Mouse (Mus musculus) liver, embryonic 11.5 days (tissue): ENCODE measurements around the gene Elmod3. TPM values are rescaled to one million over a fixed set of nuclear protein-coding genes. Genes with fewer than 3 reads are reported as not detected.
A peak's percentile ranks its signal among the peaks of the same experiment; 100 is the strongest.

ENCODE experiments used
- ATAC-seq: fragments of 200-750 bp; cut with Nextera tagmentation; replicated peaks from 2 replicates; pipeline ENCODE4 v1.8.0; 2017; ENCODE audit warnings: moderate number of reproducible peaks, mild to moderate bottlenecking, moderate TSS enrichment, moderate library complexity; ENCODE audit not compliant: low FRiP score
- DNase-seq: peaks from one replicate; pipeline ENCODE4 v3.0.0-alpha.2; 2017; ENCODE audit warnings: low spot score
- H3K27ac ChIP-seq: fragments of 300-500 bp; sonication (generic); 2 replicates; pipeline ENCODE4 v1.5.1; 2014; ENCODE audit warnings: mild to moderate bottlenecking, low read depth, low read length, control low read depth
- H3K27me3 ChIP-seq: fragments of 300-500 bp; sonication (generic); replicated peaks from 2 replicates; pipeline ENCODE4 v1.6.1; 2014; ENCODE audit warnings: low read length, mixed read lengths; ENCODE audit not compliant: control insufficient read depth, insufficient read depth
- H3K36me3 ChIP-seq: fragments of 300-500 bp; sonication (generic); 2 replicates; pipeline ENCODE4 v1.6.1; 2014; ENCODE audit warnings: mild to moderate bottlenecking, low read length, moderate library complexity, mixed read lengths; ENCODE audit not compliant: control insufficient read depth, insufficient read depth
- H3K4me1 ChIP-seq: fragments of 300-500 bp; sonication (generic); replicated peaks from 2 replicates; pipeline ENCODE4 v1.6.1; 2014; ENCODE audit warnings: low read length, mixed read lengths; ENCODE audit not compliant: control insufficient read depth, insufficient read depth
- H3K4me2 ChIP-seq: fragments of 300-500 bp; sonication (generic); 2 replicates; pipeline ENCODE4 v1.6.1; 2014; ENCODE audit warnings: mild to moderate bottlenecking, control low read depth, moderate library complexity
- H3K4me3 ChIP-seq: fragments of 300-500 bp; sonication (generic); 2 replicates; pipeline ENCODE4 v1.5.1; 2014; ENCODE audit warnings: low read depth, low read length, control low read depth
- H3K9ac ChIP-seq: fragments of 300-500 bp; sonication (generic); 2 replicates; pipeline ENCODE4 v1.6.1; 2014; ENCODE audit warnings: low read depth, low read length, control low read depth
- H3K9me3 ChIP-seq: fragments of 300-500 bp; sonication (generic); 2 replicates; pipeline ENCODE4 v1.6.1; 2016; ENCODE audit warnings: low read length, inconsistent platforms, mixed read lengths; ENCODE audit not compliant: control insufficient read depth
- WGBS: fragments of 180-500 bp; shearing (Covaris S2); extraction: QIAGEN DNeasy Blood & Tissue Kit; methylation state at CpG from one replicate; pipeline ENCODE4 v1.1.7; 2014; 5-methylcytosine and 5-hydroxymethylcytosine counted together
- polyA plus RNA-seq: library from polyadenylated mRNA; unstranded; fragments of >200 nt; fragmentation: Nextera tagmentation; extraction: Ambion mirVana; gene quantifications from 2 replicates; pipeline ENCODE4 v1.2.1, GENCODE M21; 2014

The Elmod3 gene
- polyA plus RNA-seq, 1 experiment from 2014 or later: 12.3 TPM

DNA sequence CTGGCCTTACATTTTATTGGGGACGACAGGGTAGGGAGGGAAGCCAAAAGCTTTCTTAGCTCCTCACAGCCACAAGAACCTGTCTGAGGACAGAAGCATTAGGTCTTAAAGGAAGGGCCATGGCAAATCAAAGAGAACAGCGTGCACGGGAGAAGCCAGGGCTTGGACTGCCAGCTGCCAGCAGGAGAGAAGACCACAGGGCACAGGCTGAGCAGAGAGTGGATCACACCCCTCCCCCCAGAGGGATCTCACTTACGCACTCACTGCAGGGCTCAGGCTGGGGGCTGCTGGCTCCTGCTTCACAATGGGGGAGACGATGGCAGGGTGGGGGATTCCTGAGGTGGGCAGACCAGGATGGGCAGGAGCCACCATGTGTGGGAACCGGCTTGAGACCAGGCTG lies 33.5 kb upstream of the Elmod3 start:
- no peaks in the 10 kb centered on the region for H3K27me3 ChIP-seq
- 81% methylated on average over 6 of the region's 6 CpGs for WGBS
- DNase-seq (no peak), ATAC-seq (no peak)
- H3K9me3 ChIP-seq: no peaks in the 10 kb centered on the region
- H3K4me3 ChIP-seq: no peak overlapping the region
- no peak overlapping the region for H3K4me2 ChIP-seq
- H3K36me3 ChIP-seq: peaks cover 2% of the 10 kb centered on the region; the same call in 1 of the 2 replicates
- no peak overlapping the region for H3K9ac ChIP-seq
- H3K4me1 ChIP-seq: peaks cover 9% of the 10 kb centered on the region; the same call in 1 of the 2 replicates
- H3K27ac ChIP-seq: no peak overlapping the region

- no peak overlapping the region for H3K9ac ChIP-seq
- no peak for DNase-seq
- H3K4me1 ChIP-seq: peaks cover 4% of the 10 kb centered on the region; the same call in 1 of the 2 replicates
- H3K4me2 ChIP-seq: no peak overlapping the region
- no peak overlapping the region for H3K27ac ChIP-seq
- no peak overlapping the region for H3K4me3 ChIP-seq
- WGBS: 86% methylated on average over 14 of the region's 14 CpGs
- H3K27me3 ChIP-seq: no peaks in the 10 kb centered on the region
- peaks cover 2% of the 10 kb centered on the region; the same call in 1 of the 2 replicates for H3K36me3 ChIP-seq
- no peaks in the 10 kb centered on the region for H3K9me3 ChIP-seq
- ATAC-seq: no peak
Observed at GRCm38 (mm10) chr6:72630961-72631360, 32.7 kb upstream of the Elmod3 start.

DNA sequence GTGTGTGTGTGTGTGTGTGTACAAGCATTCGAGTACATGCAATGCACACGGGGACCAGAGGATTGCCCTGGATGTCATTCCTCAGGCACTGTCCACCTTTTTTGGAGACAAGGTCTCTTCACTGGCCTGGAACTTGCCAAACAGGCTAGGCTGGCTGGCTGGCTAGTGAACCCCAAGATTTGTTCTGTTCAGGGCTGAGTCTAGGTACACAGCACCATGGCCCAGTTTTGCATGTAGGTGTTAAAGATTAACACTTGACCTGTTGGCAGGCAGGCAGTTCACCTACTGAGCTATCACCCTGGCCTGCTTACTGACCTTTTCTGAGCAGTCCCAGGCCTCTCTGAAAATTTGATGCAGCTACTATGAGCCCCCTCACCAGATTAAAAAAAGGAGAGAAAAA lies 32.2 kb upstream of the Elmod3 start:
- Histone ChIP-seq H3K4me3 (no peak overlapping the region), H3K27me3 (no peaks in the 10 kb centered on the region), H3K9ac (no peak overlapping the region), H3K36me3 (peaks cover 2% of the 10 kb centered on the region; the same call in 1 of the 2 replicates), H3K4me1 (0 out of 2 replicates have a peak, but pooled peaks cover 4% of the 10 kb centered on the region), H3K9me3 (no peaks in the 10 kb centered on the region), H3K4me2 (no peak overlapping the region), H3K27ac (no peak overlapping the region)
- DNase-seq: no peak
- no peak for ATAC-seq
- WGBS: 81% methylated on average over 2 of the region's 2 CpGs

DNA sequence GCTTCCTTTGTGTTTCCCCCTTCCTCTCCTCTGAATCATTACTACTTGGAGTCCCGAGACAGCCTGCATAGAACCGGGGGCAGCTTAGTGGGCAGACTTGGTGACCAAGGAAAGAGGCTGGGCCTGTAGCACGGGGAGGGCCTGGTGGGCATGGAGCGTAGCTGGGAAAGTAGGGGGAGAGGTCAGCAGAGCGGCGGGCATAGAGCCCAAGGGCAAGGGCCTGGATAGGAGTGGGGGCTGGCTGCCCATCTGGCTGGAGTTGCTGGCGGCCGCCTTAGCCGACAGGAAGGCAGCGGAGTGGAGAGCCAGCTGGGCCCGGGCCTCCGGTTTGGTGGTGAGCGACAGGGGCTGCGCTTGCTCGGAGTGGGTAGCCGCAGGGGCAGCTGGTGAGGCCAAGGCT lies 29.1 kb upstream of the Elmod3 start:
- no peak overlapping the region for H3K4me2 ChIP-seq
- no peaks in the 10 kb centered on the region for H3K4me1 ChIP-seq
- H3K9me3 ChIP-seq: no peaks in the 10 kb centered on the region
- no peak for ATAC-seq
- peaks cover 2% of the 10 kb centered on the region; the same call in 1 of the 2 replicates for H3K36me3 ChIP-seq
- no peak overlapping the region for H3K27ac ChIP-seq
- H3K9ac ChIP-seq: no peak overlapping the region
- 84% methylated on average over 16 of the region's 16 CpGs for WGBS
- no peak overlapping the region for H3K4me3 ChIP-seq
- no peaks in the 10 kb centered on the region for H3K27me3 ChIP-seq
- no peak for DNase-seq

- Histone ChIP-seq H3K4me3 (no peak overlapping the region), H3K9ac (no peak overlapping the region), H3K4me2 (no peak overlapping the region), H3K27me3 (no peaks in the 10 kb centered on the region), H3K27ac (no peak overlapping the region), H3K36me3 (no peaks in the 10 kb centered on the region; the same call in 1 of the 2 replicates), H3K9me3 (no peaks in the 10 kb centered on the region), H3K4me1 (no peaks in the 10 kb centered on the region)
- WGBS: 78% methylated on average over 7 of the region's 7 CpGs
- ATAC-seq (no peak), DNase-seq (no peak)
Observed at GRCm38 (mm10) chr6:72626391-72626790, 28.2 kb upstream of the Elmod3 start.

DNA sequence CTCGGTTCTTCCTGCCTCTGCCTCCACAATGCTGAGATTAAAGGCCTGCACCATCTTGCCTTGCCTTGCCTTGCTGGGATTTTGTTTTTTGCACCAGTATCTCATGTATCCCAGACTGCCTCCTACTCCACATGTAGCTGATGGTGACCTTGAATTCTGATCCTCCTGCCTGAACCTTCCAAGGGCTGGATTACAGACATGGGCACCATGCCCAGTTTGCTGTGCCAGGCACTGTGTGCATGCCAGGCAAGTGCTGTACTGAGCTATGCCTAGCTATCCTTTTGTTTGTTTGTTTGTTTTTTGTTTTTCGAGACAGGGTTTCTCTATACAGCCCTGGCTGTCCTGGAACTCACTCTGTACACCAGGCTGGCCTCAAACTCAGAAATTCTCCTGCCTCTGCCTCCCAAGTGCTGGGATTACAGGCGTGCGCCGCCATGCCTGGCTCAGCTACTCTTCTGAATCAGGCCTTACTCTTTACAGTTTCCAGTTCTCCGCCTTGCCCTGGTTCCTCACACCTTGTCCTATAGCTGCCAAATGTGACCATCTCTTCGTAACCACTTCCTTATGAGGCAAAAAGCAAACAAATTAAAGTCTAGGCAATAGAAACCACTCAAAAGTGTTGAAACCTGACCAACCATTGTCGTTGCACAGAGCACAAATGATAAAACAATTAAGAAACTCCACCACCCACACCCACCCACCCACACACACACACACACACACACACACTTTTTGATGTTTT lies 25.6 kb upstream of the Elmod3 start:
- H3K4me1 ChIP-seq: peaks cover 8% of the 10 kb centered on the region; the same call in 1 of the 2 replicates
- no peaks in the 10 kb centered on the region; the same call in 1 of the 2 replicates for H3K36me3 ChIP-seq
- H3K9ac ChIP-seq: no peak overlapping the region
- no peaks in the 10 kb centered on the region for H3K27me3 ChIP-seq
- DNase-seq: no peak
- no peak overlapping the region for H3K4me2 ChIP-seq
- no peak overlapping the region for H3K27ac ChIP-seq
- ATAC-seq: no peak
- H3K4me3 ChIP-seq: no peak overlapping the region
- 88% methylated on average over 8 of the region's 8 CpGs for WGBS
- H3K9me3 ChIP-seq: no peaks in the 10 kb centered on the region

DNA sequence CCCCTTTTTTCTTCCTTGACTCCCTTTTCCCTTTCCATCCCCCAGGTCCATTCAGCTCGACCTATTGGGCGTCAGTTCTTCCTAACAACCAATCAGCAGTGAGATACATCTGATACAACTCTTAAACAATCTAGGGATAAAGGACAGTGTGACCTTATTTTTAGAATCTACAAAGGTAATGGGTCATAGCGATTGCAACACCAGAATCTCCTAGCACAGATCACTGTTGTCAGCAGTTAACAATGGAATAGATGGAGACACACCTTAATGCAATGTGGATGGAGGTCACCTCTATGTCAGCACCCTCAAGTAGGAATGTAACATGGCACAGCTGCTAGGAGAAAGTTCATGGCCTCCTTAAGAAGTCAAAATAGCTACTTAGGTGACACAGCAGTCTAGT lies 24.7 kb upstream of the Elmod3 start:
- no peak overlapping the region for H3K4me2 ChIP-seq
- WGBS: 54% methylated on average over 3 of the region's 3 CpGs
- no peaks in the 10 kb centered on the region for H3K9me3 ChIP-seq
- peaks cover 8% of the 10 kb centered on the region; the same call in 1 of the 2 replicates for H3K4me1 ChIP-seq
- no peaks in the 10 kb centered on the region; the same call in 1 of the 2 replicates for H3K36me3 ChIP-seq
- no peak overlapping the region for H3K4me3 ChIP-seq
- ATAC-seq (no peak), DNase-seq (no peak)
- H3K27ac ChIP-seq: no peak overlapping the region
- no peak overlapping the region for H3K9ac ChIP-seq
- no peaks in the 10 kb centered on the region for H3K27me3 ChIP-seq

DNA sequence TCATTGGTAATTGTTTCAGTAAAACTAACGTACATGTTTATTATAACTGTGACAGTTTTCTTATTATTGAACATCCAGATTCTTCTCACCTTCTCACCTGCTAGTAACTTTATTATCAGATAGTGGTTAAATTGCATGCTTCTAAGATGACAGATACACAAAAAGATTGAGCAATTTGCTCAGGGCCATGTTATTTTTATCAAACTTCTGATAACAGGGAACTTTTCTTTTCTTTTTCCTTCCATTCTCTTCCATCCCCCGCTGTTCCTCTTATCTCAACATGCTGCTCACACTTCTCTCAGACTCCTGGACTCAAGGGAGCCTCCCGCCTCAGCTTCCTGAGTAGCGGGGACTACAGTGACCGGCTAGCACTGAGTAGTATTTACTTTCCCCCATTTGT lies 22.7 kb upstream of the Elmod3 start:
- H3K4me3 ChIP-seq: no peak overlapping the region
- H3K27ac ChIP-seq: peak overlapping the region; percentile 25; the same call in 1 of the 2 replicates
- H3K9me3 ChIP-seq: no peaks in the 10 kb centered on the region
- DNase-seq (no peak), ATAC-seq (no peak)
- H3K4me1 ChIP-seq: peaks cover 14% of the 10 kb centered on the region
- no peaks in the 10 kb centered on the region for H3K27me3 ChIP-seq
- no peak overlapping the region for H3K4me2 ChIP-seq
- 42% methylated on average over 5 of the region's 5 CpGs for WGBS
- H3K36me3 ChIP-seq: no peaks in the 10 kb centered on the region
- H3K9ac ChIP-seq: no peak overlapping the region
